Mouse (Mus musculus) testis, postnatal 10 days (tissue): ENCODE measurements around the gene Nbea.

ENCODE experiments used
- DNase-seq: peaks from one replicate; pipeline ENCODE4 v3.0.0; 2021; ENCODE audit warnings: low spot score

Gene Nbea

DNA sequence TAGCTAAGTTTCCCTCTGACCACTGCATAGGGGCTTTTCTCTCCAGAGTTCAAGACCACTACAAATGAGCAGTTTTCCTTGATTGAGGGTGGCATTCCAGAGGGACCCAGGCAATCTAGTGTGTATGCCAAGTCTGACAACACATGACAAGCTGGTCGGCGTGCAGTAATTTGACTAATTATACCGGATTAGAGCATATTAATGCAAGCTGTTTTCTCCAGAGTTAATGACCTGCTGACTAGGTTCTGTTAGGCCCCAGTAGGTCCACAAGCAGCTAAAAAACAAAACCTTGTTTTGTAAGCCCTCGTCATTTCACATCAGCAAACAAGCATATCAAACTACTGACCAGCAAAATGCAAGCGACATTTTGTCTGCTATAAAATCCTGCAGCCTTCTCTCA, 432.1 kb downstream of the Nbea start:
- DNase-seq = no peak

DNA sequence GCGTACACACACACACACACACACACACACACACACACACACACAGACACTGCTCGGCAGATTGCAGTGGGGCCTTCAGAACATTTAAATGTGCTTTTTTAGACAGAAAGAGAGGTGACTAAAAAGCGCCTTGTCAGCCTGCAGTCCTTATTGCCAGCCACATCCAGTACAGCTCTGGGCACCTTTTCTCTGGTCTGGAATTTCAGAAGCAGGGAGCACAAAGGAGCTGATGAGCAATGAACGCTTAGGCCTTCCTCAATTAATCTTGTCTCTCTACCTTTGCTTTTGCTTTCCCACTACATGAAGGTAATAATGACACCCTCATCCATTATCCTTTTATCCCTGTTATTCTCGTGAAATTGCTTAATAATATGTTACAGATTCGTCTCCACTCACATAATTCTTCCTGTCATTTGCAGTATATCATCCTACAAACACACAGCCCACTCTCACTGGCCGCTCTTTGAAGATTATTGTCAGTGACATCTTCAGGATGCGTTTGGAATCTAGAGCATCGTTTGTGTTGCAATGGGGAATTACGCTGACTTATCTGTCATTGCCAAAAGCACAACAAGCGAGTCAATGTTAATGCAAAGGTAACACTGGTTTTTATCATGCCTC, 432.9 kb downstream of the Nbea start:
- no peak for DNase-seq

DNA sequence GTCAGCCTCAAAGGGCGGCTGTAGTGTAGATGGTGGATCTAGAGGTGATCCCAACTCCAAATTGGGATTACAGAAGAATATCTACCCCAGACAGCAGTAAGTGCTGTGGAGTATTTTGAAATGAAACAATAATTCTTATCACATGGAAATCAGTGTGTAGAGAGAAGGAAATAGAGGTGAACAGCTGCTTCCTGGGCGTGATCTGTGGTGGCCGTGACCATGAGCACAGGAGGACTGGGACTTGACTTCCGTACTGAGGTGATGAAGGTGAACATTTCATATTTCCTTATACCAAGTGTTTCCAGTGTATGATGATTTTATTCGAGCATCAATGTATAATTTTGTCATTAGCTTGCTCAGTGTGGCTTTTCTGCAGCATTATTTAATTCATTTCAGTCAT, 439.6 kb downstream of the Nbea start:
- DNase-seq = no peak

DNA sequence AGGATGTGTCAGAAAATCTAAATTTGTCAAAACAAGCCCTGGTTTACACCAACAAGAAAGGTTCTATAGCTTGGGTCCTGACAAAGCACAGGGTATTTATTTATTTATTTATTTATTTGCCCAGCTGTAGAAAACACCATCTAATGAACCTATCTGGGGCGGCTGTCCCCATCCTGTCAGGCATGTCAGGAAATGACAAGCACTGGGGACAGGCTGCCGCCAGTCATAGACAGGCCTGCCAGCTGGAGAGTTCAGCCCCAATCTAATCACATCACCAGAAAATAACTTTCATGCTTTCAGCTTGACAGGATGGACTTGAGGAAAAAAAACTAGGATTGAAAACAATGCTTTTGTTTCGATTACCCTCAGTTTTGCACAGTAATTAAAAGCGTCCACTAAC, 440.8 kb downstream of the Nbea start:
- DNase-seq = no peak

DNA sequence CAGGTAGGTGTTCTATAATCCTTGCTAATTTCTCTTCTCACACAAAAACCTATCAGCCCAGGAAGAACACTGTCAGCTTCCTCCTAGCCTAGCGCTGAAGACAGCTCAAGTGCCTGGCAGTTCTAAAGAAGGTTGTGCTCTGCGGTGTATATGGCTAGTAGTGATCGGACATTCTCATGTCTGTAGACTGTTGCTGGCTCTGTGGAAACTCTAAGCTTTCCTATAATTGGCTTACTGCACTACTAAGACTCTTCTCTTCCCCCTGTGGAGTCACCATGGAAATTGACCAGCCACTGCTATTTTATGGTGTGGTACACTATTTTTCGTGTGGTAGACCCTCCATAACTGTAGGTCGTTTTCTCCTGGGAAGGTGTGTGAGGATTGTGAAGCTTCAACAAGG, 441.3 kb downstream of the Nbea start:
- DNase-seq = no peak

DNA sequence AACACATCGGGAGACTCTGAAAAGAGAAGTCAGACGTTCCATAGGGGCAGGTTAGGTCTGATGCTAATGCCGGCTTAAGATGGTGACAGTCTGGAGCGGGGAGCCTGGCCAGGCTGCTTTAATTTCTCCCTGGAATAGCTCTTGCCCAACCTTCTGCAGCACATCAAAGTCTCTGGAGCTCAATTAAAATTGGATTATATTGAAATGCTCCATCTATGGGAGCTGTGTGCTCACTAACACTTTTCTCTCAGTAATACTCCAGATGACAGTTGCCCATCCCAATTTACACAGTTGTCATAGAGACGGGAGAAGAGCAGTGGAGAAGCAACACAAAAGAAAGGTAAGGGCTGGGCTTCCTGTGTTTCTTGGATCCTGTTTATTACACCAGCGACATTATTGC, 442.1 kb downstream of the Nbea start:
- DNase-seq = no peak

DNA sequence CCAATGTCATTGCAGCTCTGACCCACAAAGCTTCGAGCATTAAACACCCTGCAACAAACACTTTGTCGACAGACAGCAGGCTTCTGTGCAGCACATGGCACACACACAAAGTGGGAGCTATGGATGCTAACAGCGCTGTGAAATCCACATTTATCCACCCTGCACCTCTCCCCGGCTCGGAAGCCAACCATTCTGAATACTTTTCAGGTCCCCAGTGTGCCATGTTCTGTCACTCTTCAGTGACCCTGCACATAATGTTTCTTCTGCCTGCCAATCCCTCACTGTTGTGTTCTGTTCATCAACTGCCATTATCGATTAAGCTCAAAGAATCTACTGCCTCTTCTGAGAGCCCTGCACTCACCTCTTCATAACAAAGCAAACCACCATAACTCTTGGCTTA, 449.8 kb downstream of the Nbea start:
- no peak for DNase-seq

DNA sequence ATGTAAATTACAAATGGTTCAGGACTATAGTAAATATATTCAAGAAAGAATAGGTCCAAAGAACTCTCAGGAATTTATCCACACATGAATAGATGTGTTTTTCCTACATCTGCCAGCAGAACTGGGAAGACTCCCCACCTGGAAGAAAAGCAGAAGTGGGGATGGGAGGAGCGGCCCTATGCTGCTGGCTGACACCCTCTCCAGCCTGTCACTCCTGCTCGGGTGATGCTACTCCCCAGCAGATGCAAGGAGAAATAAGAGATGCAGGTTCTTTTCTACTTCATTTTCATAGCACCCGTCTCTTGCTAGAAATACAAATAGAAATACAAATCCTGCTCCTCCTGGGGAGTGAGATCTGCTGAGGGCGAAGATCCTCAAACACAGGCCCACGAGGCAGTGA, 453.0 kb downstream of the Nbea start:
- no peak for DNase-seq

GRCm38 (mm10) chr3:55730142-55730541, 453.4 kb downstream of the Nbea start:
- DNase-seq = no peak

DNA sequence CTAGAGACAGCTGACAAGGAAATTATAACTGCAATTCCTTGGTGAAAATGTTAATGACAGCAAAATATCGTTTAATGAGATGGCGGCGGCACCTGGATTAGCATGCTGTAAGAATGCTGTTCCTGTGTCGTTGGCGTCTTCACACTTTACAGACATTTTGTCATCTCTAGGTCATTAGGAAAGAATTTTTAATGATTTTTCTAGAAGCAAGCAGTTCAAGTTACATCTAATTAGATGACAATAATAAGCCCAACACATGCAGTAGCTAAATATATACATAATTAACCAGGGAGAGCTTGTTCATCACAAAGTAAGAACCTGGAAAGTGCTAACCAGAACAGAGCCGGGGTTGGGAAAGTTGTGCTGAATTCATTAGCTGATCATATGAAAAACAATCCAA, 469.2 kb downstream of the Nbea start:
- DNase-seq = no peak

DNA sequence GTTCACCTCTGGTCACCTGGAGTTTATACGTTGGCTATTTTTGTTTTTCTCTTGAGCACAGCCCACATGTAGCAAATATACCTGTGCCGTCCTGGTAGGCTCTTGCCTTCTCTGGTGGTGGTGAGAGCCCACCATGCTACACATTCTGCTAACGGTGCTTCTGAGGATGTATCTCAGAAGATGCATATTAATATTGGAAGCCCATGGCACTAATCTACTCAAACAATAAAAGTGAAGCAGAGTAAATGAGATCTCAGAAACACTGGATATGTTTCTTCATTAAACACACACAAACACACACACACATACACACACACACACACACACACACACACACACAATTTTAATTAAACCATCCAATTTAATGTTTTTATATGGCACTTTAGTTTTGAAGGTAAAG, 469.6 kb downstream of the Nbea start:
- DNase-seq = no peak

- DNase-seq = no peak
Observed at GRCm38 (mm10) chr3:55710300-55710699, 473.2 kb downstream of the Nbea start.

- no peak for DNase-seq
Observed at GRCm38 (mm10) chr3:55701632-55702031, 481.9 kb downstream of the Nbea start.

- no peak for DNase-seq
Observed at GRCm38 (mm10) chr3:55697174-55697573, 486.3 kb downstream of the Nbea start.

DNA sequence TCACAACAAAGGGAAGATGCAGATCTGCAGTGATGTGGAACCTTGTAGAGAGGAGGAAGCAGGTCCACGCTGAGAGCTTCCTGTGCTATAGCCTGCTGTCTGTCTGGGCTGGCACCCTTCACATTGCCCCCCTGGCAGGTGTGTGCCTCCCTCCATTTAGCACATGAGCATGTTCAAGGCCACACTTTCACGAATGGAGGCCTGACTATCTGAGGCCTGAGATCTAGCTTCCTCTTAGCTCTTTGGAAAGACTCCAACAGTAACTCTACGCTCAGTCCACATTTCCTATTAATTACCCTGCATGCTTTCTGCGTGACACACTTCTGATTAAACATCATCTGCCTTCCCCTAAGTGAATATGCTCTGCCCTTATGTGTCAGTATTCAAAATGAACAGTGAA, 490.4 kb downstream of the Nbea start:
- DNase-seq = no peak

- no peak for DNase-seq
Observed at GRCm38 (mm10) chr3:55688098-55688497, 495.4 kb downstream of the Nbea start.

- DNase-seq = no peak
Observed at GRCm38 (mm10) chr3:55686993-55687392, 496.5 kb downstream of the Nbea start.

GRCm38 (mm10) chr3:55685627-55686026, 497.9 kb downstream of the Nbea start:
- no peak for DNase-seq

GRCm38 (mm10) chr3:55684892-55685291, 498.6 kb downstream of the Nbea start:
- DNase-seq = no peak

GRCm38 (mm10) chr3:55677691-55678090, 505.8 kb downstream of the Nbea start:
- DNase-seq = no peak

DNA sequence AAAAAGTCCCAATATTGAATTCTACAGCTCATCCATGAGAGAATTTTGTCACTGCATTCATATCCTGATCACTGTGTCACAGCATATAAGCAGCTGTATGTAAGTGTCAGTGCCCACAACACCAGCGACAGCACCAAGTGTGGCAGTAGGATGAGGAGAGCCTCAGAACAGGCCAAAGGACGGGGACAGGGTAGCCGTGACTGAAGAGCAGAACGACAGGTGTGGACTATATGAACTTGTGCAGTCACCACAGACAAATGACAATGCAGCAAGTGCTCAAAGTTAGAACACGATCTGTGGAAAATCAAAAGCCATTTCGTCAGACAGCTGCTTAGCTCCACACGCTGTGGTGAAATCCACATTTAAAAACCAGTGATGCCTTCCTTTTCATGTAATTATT, 509.3 kb downstream of the Nbea start:
- no peak for DNase-seq

DNA sequence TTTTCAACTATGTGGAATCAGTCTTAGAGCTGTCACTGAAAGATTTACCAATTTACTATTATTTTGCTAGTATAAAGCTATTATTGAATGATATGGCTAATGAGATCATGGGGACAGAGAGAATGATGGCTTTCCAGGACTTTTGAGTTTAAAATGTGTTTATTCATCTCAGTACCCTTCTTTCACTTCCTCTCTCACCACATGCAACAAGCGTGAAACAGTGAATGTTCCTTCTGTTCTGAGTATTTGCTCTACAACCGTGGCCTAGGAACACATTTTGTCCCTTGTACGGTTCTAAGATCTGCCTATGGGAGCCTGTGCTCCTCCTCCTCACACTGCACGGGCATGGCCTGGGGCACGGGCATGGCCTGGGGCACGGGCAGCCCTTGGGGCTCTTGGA, 516.5 kb downstream of the Nbea start:
- DNase-seq = no peak

GRCm38 (mm10) chr3:55665928-55666327, 517.6 kb downstream of the Nbea start:
- DNase-seq = no peak

GRCm38 (mm10) chr3:55664713-55665112, 518.8 kb downstream of the Nbea start:
- DNase-seq = no peak
